Mouse (Mus musculus) lung, postnatal 0 days (tissue): Measurements from ENCODE around the gene Ctc1.

Source experiments
- CTCF ChIP-seq: IDR thresholded peaks from 2 replicates; pipeline ENCODE4 v1.5.1; 2016; ENCODE audit warnings: antibody characterized with exemption, mild to moderate bottlenecking
- EP300 ChIP-seq: IDR thresholded peaks from 2 replicates; pipeline ENCODE4 v1.6.1; 2016; ENCODE audit warnings: antibody characterized with exemption, mild to moderate bottlenecking, control low read depth

DNA sequence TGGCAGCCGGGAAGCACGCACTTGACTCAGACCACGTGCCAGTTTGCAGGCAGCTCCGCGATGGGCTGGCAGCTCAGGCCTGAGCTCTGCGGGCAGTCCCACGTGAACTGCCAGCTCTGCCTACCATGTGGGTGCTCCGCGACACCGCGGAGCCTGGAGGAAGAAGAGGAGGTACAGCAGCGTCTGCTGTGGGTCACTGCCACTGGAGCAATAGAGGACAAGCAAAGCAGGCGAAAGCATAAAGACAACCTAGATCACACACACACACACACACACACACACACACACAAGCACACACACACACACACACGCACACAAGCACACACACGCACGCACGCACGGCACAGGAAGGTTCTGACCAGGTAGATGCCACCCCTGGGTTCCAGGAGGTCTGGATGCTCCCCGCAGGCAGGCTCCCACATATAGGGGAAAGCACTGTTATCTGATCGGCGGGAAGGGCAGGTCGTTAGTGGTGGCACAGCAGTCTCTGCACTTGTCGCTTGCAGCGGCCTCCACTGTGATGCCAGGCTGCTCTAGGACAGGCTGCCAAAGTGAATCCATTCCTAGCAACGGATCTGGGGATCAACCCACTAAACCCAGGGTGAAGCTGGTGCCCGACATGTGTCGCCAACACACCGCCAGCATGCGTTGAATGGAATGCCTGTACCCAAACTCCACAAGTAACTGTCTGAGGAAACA is 50.6 kb downstream of the Ctc1 start:
- no peak for TF ChIP-seq CTCF
- no peak for TF ChIP-seq EP300
